Mouse (Mus musculus): ENCODE data around the gene Muc4.
A peak's percentile ranks its signal among the peaks of the same experiment; 100 is the strongest.

Muc4 gene

GRCm38 (mm10) chr16:32728240-32728639, 7.4 kb upstream of the Muc4 start:
- no peak for DNase-seq

GRCm38 (mm10) chr16:32728730-32729129, 7.0 kb upstream of the Muc4 start:
- DNase-seq, result no peak

GRCm38 (mm10) chr16:32733213-32733612, 2.5 kb upstream of the Muc4 start:
- no peak for DNase-seq

- DNase-seq, result no peak
These were observed 336 bp downstream of the Muc4 start for GRCm38 (mm10) chr16:32736022-32736421.

- DNase-seq, result no peak
These were observed 4.4 kb downstream of the Muc4 start for GRCm38 (mm10) chr16:32740003-32740663.

GRCm38 (mm10) chr16:32741366-32741765, 5.7 kb downstream of the Muc4 start:
- no peak for DNase-seq

- no peak for DNase-seq
These were observed 7.0 kb downstream of the Muc4 start for GRCm38 (mm10) chr16:32742712-32743111.

- DNase-seq, result no peak
These were observed 10.2 kb downstream of the Muc4 start for GRCm38 (mm10) chr16:32745852-32746251.

- no peak for DNase-seq
These were observed 14.8 kb downstream of the Muc4 start for GRCm38 (mm10) chr16:32750242-32751127.

- DNase-seq, result no peak
These were observed 28.9 kb downstream of the Muc4 start for GRCm38 (mm10) chr16:32764550-32764949.

- no peak for DNase-seq
These were observed 29.3 kb downstream of the Muc4 start for GRCm38 (mm10) chr16:32764961-32765360.

- no peak for DNase-seq
These were observed 31.2 kb downstream of the Muc4 start for GRCm38 (mm10) chr16:32766904-32767303.

GRCm38 (mm10) chr16:32776676-32777075, 41.0 kb downstream of the Muc4 start:
- DNase-seq, result no peak

- peak; percentile 5 to 9 for DNase-seq
These were observed 43.3 kb downstream of the Muc4 start for GRCm38 (mm10) chr16:32778956-32779355.

GRCm38 (mm10) chr16:32783324-32784062, 47.8 kb downstream of the Muc4 start:
- no peak for DNase-seq

- DNase-seq, result no peak
These were observed 49.2 kb downstream of the Muc4 start for GRCm38 (mm10) chr16:32784840-32785239.

- no peak for DNase-seq
These were observed 54.4 kb downstream of the Muc4 start for GRCm38 (mm10) chr16:32790056-32790455.

GRCm38 (mm10) chr16:32795177-32795576, 59.5 kb downstream of the Muc4 start:
- no peak for DNase-seq

- no peak for DNase-seq
These were observed 61.2 kb downstream of the Muc4 start for GRCm38 (mm10) chr16:32796676-32797425.

GRCm38 (mm10) chr16:32797426-32797689, 61.7 kb downstream of the Muc4 start, which contains the start of gene Muc20:
Muc20 (minus strand) TSS chr16:32797435.
- no peak for DNase-seq

- DNase-seq, result peak; percentile 44 to 55
These were observed 67.7 kb downstream of the Muc4 start for GRCm38 (mm10) chr16:32803252-32803853.

- no peak for DNase-seq
These were observed 68.2 kb downstream of the Muc4 start for GRCm38 (mm10) chr16:32803901-32804300.
